ENCODE assay signal across 10 mouse cellular contexts in the genomic region with DNA sequence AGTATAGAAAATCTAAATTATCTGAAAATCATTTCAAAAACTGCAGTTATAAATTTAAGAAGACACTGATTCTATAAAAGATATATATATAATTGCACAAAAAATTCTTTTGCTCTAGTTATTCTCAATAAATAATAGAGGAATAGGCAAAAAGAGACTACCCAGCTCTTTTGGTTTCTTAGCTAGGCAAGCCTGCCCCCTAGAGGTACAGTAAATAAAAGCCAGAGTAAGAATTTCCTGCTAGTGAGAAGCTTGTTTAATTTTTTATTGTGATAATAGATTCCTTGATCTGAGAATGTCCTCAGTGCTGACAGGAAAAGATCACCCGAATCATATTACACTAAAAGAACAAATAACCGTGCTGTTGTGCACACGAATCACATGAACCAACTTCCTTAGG. TPM values are rescaled to one million over a fixed set of nuclear protein-coding genes. Genes with fewer than 3 reads are reported as not detected.
DNase-seq lines count a peak whose midpoint lies in the region; TF ChIP-seq lines count a peak whose summit lies in the region.
"Had no signal": no experiment of that assay in that cellular context is flagged by ENCODE, and none has a peak within 500 bp of the region (broad histone marks: within the 10 kb centered on the region; RNA-seq: fewer than 3 reads in every experiment).

No protein-coding gene starts in this region.

- no peaks in the 10 kb centered on the region for H3K36me3 ChIP-seq in CH12.LX (replicated peaks in 1 of 2; ENCODE audit: control insufficient read depth in 1 of 2, insufficient read depth in 1 of 2, low read length in 1 of 2)
- H3K36me3 ChIP-seq: embryonic facial prominence, embryonic 12.5 days had no signal

- peak; percentile 75 for TF ChIP-seq CTCF in left cerebral cortex, adult 2 months (IDR thresholded peaks at IDR 0.05)
- peak; percentile 14 to 55; a peak in 2 of 4 replicates for TF ChIP-seq CTCF in CH12.LX (conservative IDR thresholded peaks at IDR 0.05 in 1 of 2, IDR thresholded peaks at IDR 0.05 in 1 of 2; ENCODE audit: low read depth in 2 of 2, low read length in 2 of 2)

- H3K9ac ChIP-seq in CH12.LX (ENCODE audit: insufficient read depth, low read depth), result no peak overlapping the region
- H3K9ac ChIP-seq: embryonic facial prominence, embryonic 12.5 days had no signal

- TF ChIP-seq POLR2A in CH12.LX (IDR thresholded peaks at IDR 0.05; ENCODE audit: low read depth, low read length), result no peak

- H3K27ac ChIP-seq in left cerebral cortex, adult 2 months, result no peak overlapping the region
- H3K27ac ChIP-seq in CH12.LX (ENCODE audit: insufficient read depth, low read depth), result no peak overlapping the region
- H3K27ac ChIP-seq: embryonic facial prominence, embryonic 12.5 days; macrophage had no signal

- TF ChIP-seq EP300 in CH12.LX (IDR thresholded peaks at IDR 0.05; ENCODE audit: low read length), result no peak

- in situ Hi-C loops in CH12.LX (cut with MboI; ENCODE audit: low pct_ligation_motif_present, low pct_unique_long_range_greater_than_20kb, low sequenced_read_pairs), result no loop called here

- TF ChIP-seq RAD21 in CH12.LX (IDR thresholded peaks at IDR 0.05; ENCODE audit: low read depth, low read length), result peak; percentile 57

- H3K4me3 ChIP-seq in left cerebral cortex, adult 2 months, result no peak overlapping the region
- H3K4me3 ChIP-seq in CH12.LX (replicated peaks in 1 of 3; ENCODE audit: low read depth in 2 of 3, low read length in 2 of 3, poor library complexity in 1 of 3), result no peak overlapping the region
- H3K4me3 ChIP-seq: embryonic facial prominence, embryonic 12.5 days had no signal

- peak; percentile 32 for DNase-seq in cerebellum, adult 9-10 months
- DNase-seq in cerebellum, adult 9-11 months, result no peak
- DNase-seq in left cerebral cortex, adult 2 months (ENCODE audit: extremely low spot score in 1 of 2, low spot score in 2 of 2), result peak in 1 of 2 experiments; percentile 17
- no peak for DNase-seq in left cerebral cortex, adult 11 months (ENCODE audit: low spot score)
- DNase-seq in CH12.LX (ENCODE audit: extremely low read depth), result peak; percentile 26
- peak; percentile 9 to 44 for DNase-seq in layer of hippocampus, adult 18-20 months (ENCODE audit: low spot score in 2 of 2)
- DNase-seq in gastrocnemius, postnatal 36 days, result no peak
- no peak for DNase-seq in gastrocnemius, postnatal 4 days (ENCODE audit: low spot score in 2 of 2)

- H3K79me2 ChIP-seq in CH12.LX (replicated peaks; ENCODE audit: control insufficient read depth, extremely low read depth, insufficient read depth, poor library complexity, severe bottlenecking), result no peaks in the 10 kb centered on the region

- intact Hi-C loops in left cerebral cortex, adult 2 months (cut with DNase I), result loop anchor here (5.0 kb wide), 2 partner anchors 315 to 455 kb away; no protein-coding TSS in a partner anchor
- intact Hi-C loops in gastrocnemius, postnatal 36 days (cut with DNase I), result no loop called here

- H3K27me3 ChIP-seq in CH12.LX (replicated peaks), result no peaks in the 10 kb centered on the region

- dilution Hi-C loops in CH12.LX (cut with MboI; ENCODE audit: extremely low pct_ligation_motif_present, extremely low pct_unique_long_range_greater_than_20kb, low sequenced_read_pairs), result no loop called here

- no peaks in the 10 kb centered on the region for H3K9me3 ChIP-seq in CH12.LX (replicated peaks; ENCODE audit: low read length)
- H3K9me3 ChIP-seq: embryonic facial prominence, embryonic 12.5 days had no signal

- no peaks in the 10 kb centered on the region for H3K4me1 ChIP-seq in CH12.LX (ENCODE audit: control insufficient read depth in 1 of 2, insufficient read depth in 2 of 2)
- H3K4me1 ChIP-seq: embryonic facial prominence, embryonic 12.5 days had no signal

- no peak overlapping the region; the same call in 1 of the 2 replicates for H3K4me2 ChIP-seq in CH12.LX (ENCODE audit: insufficient read depth, low read depth, poor library complexity, severe bottlenecking)
- H3K4me2 ChIP-seq: embryonic facial prominence, embryonic 12.5 days had no signal

TF ChIP-seq in CH12.LX, 34 proteins besides CTCF, POLR2A, EP300 and RAD21:
- no peak for TF ChIP-seq BHLHE40 (IDR thresholded peaks at IDR 0.05; ENCODE audit: low read depth, low read length)

RNA-seq across cellular contexts. Expression of a gene that starts 43.8 kb away (rescaled TPM):
- 10 to 100 TPM; 45.9 to 50.9 TPM for total RNA-seq in left cerebral cortex, adult 2 months (2021)
- total RNA-seq in CH12.LX (2012; rRNA removed) (30.3 and 35.0 TPM in 2 replicates), CH12.LX (2014; rRNA removed) (59.8 and 66.6 TPM in 2 replicates)
- polyA plus RNA-seq in CH12.LX (2012; ENCODE audit: insufficient read length, low read depth), result 24.2 and 28.6 TPM in 2 replicates
- 10 to 100 TPM; 48.6 to 55.2 TPM for total RNA-seq in layer of hippocampus, adult 18-20 months (2021)
- 10 to 100 TPM; 12.6 to 17.7 TPM for total RNA-seq in gastrocnemius, postnatal 36 days (2021)
- total RNA-seq in gastrocnemius, postnatal 4 days (2021), result 10 to 100 TPM; 40.7 to 45.1 TPM

Comparison
In these comparisons a context has a peak if more than half of its experiments do, and no peak if none do; other contexts are left out.
1. DNase-seq: peak in cerebellum, adult 9-10 months (single experiment), CH12.LX (single experiment) and layer of hippocampus, adult 18-20 months (2 of 2); none in cerebellum, adult 9-11 months (single experiment), left cerebral cortex, adult 11 months (single experiment), gastrocnemius, postnatal 36 days (0 of 2) and gastrocnemius, postnatal 4 days (0 of 2).